Mouse (Mus musculus) stomach, embryonic 14.5 days (tissue): Measurements from ENCODE around the gene Foxr1. TPM values are rescaled to one million over a fixed set of nuclear protein-coding genes. Genes with fewer than 3 reads are reported as not detected.

ENCODE experiments used
- microRNA-seq: library from miRNA; unstranded; fragments of <30 nt; microRNA quantifications from one replicate; pipeline ENCODE4, GENCODE M21; 2016
- polyA plus RNA-seq: library from polyadenylated mRNA; unstranded; fragments of >200 nt; fragmentation: Nextera tagmentation; extraction: Ambion mirVana; gene quantifications from 2 replicates; pipeline ENCODE4 v1.2.1, GENCODE M21; 2014

The Foxr1 gene
- polyA plus RNA-seq, 1 experiment from 2014 or later = not detected

Small RNA genes lying within 50 kb of the gene (microRNA-seq; reads per million reads assigned to microRNA genes)
- not detected for gene Mir7085

Other genes starting within 250 kb of the Foxr1 start
- gene Cbl, start 207.1 kb downstream of the Foxr1 start, polyA plus RNA-seq = 18.5 and 19.9 TPM in 2 replicates
- not detected in 2 replicates for gene Ccdc153, start 200.5 kb downstream of the Foxr1 start, polyA plus RNA-seq
- gene Pdzd3, start 189.7 kb downstream of the Foxr1 start, polyA plus RNA-seq = 0.12 and 0.27 TPM in 2 replicates
- gene Nlrx1, start 172.5 kb downstream of the Foxr1 start, polyA plus RNA-seq = 7.2 and 8.4 TPM in 2 replicates
- gene Abcg4, start 152.5 kb downstream of the Foxr1 start, polyA plus RNA-seq = 5.1 and 5.9 TPM in 2 replicates
- gene Hinfp, start 135.5 kb downstream of the Foxr1 start, polyA plus RNA-seq = 21.3 and 23.4 TPM in 2 replicates
- gene C2cd2l, start 120.9 kb downstream of the Foxr1 start, polyA plus RNA-seq = 5.7 and 9.6 TPM in 2 replicates
- gene Dpagt1, start 115.1 kb downstream of the Foxr1 start, polyA plus RNA-seq = 44.5 and 46.7 TPM in 2 replicates
- 289 and 335 TPM in 2 replicates for gene H2afx, start 106.4 kb downstream of the Foxr1 start, polyA plus RNA-seq
- gene Hmbs, start 96.9 kb downstream of the Foxr1 start, polyA plus RNA-seq = 112 and 130 TPM in 2 replicates
- 24.5 and 25.4 TPM in 2 replicates for gene Vps11, start 79.5 kb downstream of the Foxr1 start, polyA plus RNA-seq
- 22.1 and 29.4 TPM in 2 replicates for gene Hyou1, start 61.6 kb downstream of the Foxr1 start, polyA plus RNA-seq
- 22.3 and 23.7 TPM in 2 replicates for gene Slc37a4, start 44.3 kb downstream of the Foxr1 start, polyA plus RNA-seq
- 2,532 and 2,694 TPM in 2 replicates for gene Rps25, start 34.0 kb downstream of the Foxr1 start, polyA plus RNA-seq
- gene Trappc4, start 33.5 kb downstream of the Foxr1 start, polyA plus RNA-seq = 118 and 123 TPM in 2 replicates
- gene Ccdc84, start 22.6 kb downstream of the Foxr1 start, polyA plus RNA-seq = 27.0 and 30.7 TPM in 2 replicates
- gene Upk2, start 13.8 kb upstream of the Foxr1 start, polyA plus RNA-seq = 25.9 and 26.4 TPM in 2 replicates
- gene Bcl9l, start 41.7 kb upstream of the Foxr1 start, polyA plus RNA-seq = 15.4 and 16.3 TPM in 2 replicates
- gene Cxcr5, start 120.7 kb upstream of the Foxr1 start, polyA plus RNA-seq = 0.13 and 0.27 TPM in 2 replicates
- 31.1 and 39.0 TPM in 2 replicates for gene Ddx6, start 163.8 kb upstream of the Foxr1 start, polyA plus RNA-seq
- not detected in 2 replicates for gene Treh, start 232.1 kb upstream of the Foxr1 start, polyA plus RNA-seq